Mouse (Mus musculus) midbrain, embryonic 10.5 days (tissue): Measurements from ENCODE around the gene Dnajc13. TPM values are rescaled to one million over a fixed set of nuclear protein-coding genes. Genes with fewer than 3 reads are reported as not detected.

Source experiments
- DNase-seq: peaks from one replicate; pipeline ENCODE4 v3.0.0-alpha.2; 2017; ENCODE audit warnings: low spot score
- H3K27ac ChIP-seq: fragments of 300-500 bp; sonication (generic); replicated peaks from 2 replicates; pipeline ENCODE4 v1.5.1; 2016; ENCODE audit warnings: mild to moderate bottlenecking
- H3K27me3 ChIP-seq: fragments of 300-500 bp; sonication (generic); 2 replicates; pipeline ENCODE4 v1.6.1; 2016; ENCODE audit warnings: low read depth, mild to moderate bottlenecking; ENCODE audit not compliant: poor library complexity, severe bottlenecking
- H3K36me3 ChIP-seq: fragments of 300-500 bp; sonication (generic); 2 replicates; pipeline ENCODE4 v1.6.1; 2016; ENCODE audit warnings: mild to moderate bottlenecking, moderate library complexity
- H3K4me1 ChIP-seq: fragments of 300-500 bp; sonication (generic); 2 replicates; pipeline ENCODE4 v1.6.1; 2016
- H3K4me3 ChIP-seq: fragments of 300-500 bp; sonication (generic); 2 replicates; pipeline ENCODE4 v1.5.1; 2016; ENCODE audit warnings: mild to moderate bottlenecking, moderate library complexity
- H3K9me3 ChIP-seq: fragments of 300-500 bp; sonication (generic); replicated peaks from 2 replicates; pipeline ENCODE4 v1.6.1; 2016; ENCODE audit warnings: mild to moderate bottlenecking
- WGBS: fragments of 180-500 bp; shearing (Covaris S2); methylation state at CpG from one replicate; pipeline ENCODE4 v1.1.7; 2016; 5-methylcytosine and 5-hydroxymethylcytosine counted together
- polyA plus RNA-seq: library from polyadenylated mRNA; unstranded; fragments of >200 nt; fragmentation: Nextera tagmentation; extraction: Ambion mirVana; gene quantifications from 2 replicates; pipeline ENCODE4 v1.2.1, GENCODE M21; 2016

Dnajc13 gene
- polyA plus RNA-seq, 1 experiment from 2014 or later, result 15.9 TPM

DNA sequence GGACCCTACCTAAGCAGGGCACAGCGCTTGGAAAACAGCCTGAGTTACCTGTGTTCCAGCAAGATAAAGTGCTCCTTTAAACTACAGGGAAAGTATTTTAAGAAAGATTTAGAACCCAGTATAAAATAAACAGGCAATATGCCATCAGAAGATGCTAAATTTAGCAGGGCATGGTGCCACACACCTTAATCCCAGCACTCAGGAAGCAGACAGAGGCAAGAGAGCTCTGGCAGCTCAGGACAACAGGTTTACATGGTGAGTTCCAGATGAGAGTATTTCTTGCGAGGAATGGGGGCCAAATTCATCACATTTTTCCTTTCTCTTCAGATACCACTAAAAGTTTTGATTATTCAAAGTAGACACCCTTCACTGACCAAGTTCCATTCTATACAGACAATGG, 68.8 kb downstream of the Dnajc13 start:
- DNase-seq, result no peak
- Histone ChIP-seq H3K9me3 (no peaks in the 10 kb centered on the region), H3K4me1 (peaks cover 5% of the 10 kb centered on the region; the same call in 1 of the 2 replicates), H3K27ac (no peak overlapping the region), H3K27me3 (no peaks in the 10 kb centered on the region), H3K4me3 (no peak overlapping the region), H3K36me3 (peaks cover 90% of the 10 kb centered on the region)
- WGBS, result 87% methylated on average over 2 of the region's 2 CpGs

DNA sequence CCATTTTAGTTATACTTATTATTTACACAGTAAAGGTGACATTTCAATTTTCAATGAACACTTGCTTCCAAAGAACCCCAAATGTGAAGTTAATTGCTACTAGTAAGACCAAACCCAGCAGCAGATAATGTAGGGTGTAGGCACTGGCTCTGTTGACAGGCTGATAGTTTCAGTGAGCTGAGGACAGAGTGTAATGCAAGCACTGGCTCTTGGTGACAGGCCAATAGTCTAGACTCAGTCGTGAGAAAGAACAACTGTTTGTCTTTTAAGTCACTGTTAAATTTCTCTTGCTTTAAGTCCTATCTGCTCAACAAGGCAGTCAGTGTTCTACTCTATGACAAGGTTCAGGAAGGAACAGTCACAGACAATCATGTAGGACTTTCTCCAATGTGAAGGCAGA, 69.4 kb downstream of the Dnajc13 start:
- Histone ChIP-seq H3K27ac (no peak overlapping the region), H3K27me3 (no peaks in the 10 kb centered on the region), H3K9me3 (no peaks in the 10 kb centered on the region), H3K4me3 (no peak overlapping the region), H3K4me1 (peaks cover 5% of the 10 kb centered on the region; the same call in 1 of the 2 replicates), H3K36me3 (peaks cover 91% of the 10 kb centered on the region)
- 89% methylated on average over 1 of the region's 1 CpGs for WGBS
- no peak for DNase-seq

DNA sequence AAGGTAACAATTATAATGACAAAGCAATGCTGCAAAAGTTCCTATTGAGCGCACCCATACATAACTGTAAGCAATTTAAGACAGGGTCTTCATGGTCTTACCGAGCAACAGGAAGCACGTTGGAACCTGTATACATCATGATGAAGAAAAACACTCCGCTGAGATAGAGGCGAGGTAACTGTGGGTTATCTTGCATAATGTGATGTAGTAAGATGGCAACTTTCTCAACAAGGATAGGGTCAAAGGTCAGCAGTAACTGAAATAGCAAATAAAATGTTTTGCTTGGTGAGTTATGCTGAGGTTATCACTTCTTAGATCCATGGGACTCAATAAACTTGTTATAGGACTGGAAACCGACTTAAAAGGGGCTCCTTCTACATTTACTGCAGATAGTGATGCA, 70.2 kb downstream of the Dnajc13 start:
- Histone ChIP-seq H3K9me3 (no peaks in the 10 kb centered on the region), H3K36me3 (peaks cover 88% of the 10 kb centered on the region), H3K4me3 (no peak overlapping the region), H3K27ac (no peak overlapping the region), H3K27me3 (no peaks in the 10 kb centered on the region), H3K4me1 (peaks cover 5% of the 10 kb centered on the region; the same call in 1 of the 2 replicates)
- no peak for DNase-seq
- WGBS, result 93% methylated on average over 6 of the region's 6 CpGs

DNA sequence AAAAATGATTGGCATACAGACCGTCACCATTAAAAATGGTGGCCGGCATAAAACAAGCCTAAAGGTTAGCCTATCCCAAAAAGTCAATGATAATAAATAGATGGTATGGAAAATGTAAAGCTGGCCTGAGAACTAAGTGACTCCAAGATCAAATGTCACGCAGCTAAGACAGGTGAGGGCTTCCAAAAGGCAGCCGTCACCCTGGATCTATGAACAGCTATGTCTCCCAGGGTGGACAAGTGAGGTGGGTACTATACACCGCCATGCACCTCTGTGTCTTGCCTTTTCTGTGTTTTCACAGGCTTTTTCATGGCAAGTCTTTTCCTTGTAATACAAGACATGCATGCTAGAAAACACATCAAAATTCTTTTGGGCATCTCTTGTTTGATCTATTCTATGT, 73.1 kb downstream of the Dnajc13 start:
- no peak overlapping the region for H3K27ac ChIP-seq
- peaks cover 84% of the 10 kb centered on the region for H3K36me3 ChIP-seq
- H3K9me3 ChIP-seq, result no peaks in the 10 kb centered on the region
- 96% methylated on average over 5 of the region's 5 CpGs for WGBS
- H3K4me1 ChIP-seq, result peaks cover 2% of the 10 kb centered on the region; the same call in 1 of the 2 replicates
- no peak for DNase-seq
- H3K27me3 ChIP-seq, result no peaks in the 10 kb centered on the region
- no peak overlapping the region for H3K4me3 ChIP-seq

DNA sequence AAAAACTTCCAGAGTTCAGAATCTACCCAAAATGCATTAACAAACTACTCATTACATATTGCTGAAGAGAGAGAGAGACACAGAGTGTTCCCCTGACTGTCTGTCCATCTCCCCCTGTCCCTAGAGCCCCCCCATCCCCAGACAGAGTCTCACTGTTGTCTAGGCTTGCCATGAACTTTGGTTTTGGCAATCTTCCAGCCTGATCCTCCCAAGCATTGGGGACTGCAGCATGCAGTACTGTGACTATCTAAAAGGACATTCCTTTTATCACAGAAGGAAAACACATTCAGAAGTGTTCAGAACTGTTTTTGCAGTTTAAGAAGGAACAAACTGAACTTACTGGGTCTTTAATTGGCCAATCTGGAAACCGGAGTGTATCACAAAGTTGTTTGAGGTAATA, 74.0 kb downstream of the Dnajc13 start:
- H3K4me3 ChIP-seq, result no peak overlapping the region
- peaks cover 82% of the 10 kb centered on the region for H3K36me3 ChIP-seq
- no peaks in the 10 kb centered on the region for H3K27me3 ChIP-seq
- WGBS, result 91% methylated on average over 1 of the region's 1 CpGs
- H3K27ac ChIP-seq, result no peak overlapping the region
- DNase-seq, result no peak
- H3K9me3 ChIP-seq, result no peaks in the 10 kb centered on the region
- H3K4me1 ChIP-seq, result no peaks in the 10 kb centered on the region

DNA sequence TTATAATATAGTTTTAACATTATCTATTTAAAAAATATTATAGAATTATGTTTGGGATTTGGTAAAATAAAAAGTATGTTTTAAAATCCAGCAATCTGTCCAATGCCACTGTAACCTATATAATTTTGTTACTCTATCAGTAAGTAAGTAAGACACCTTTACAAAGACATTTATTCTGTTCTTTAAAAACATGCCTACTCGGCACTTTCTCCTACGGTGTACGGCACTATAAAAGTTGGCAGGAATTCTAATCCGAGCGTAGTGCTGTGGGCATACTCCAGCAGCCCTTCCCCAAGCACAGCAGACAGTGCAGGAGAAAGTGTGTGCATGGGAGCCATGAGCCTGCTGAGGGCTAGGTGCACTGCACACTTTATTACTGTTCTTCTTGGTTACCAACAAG, 75.7 kb downstream of the Dnajc13 start:
- 97% methylated on average over 5 of the region's 5 CpGs for WGBS
- Histone ChIP-seq H3K9me3 (no peaks in the 10 kb centered on the region), H3K4me1 (peaks cover 7% of the 10 kb centered on the region; the same call in 1 of the 2 replicates), H3K36me3 (peaks cover 81% of the 10 kb centered on the region), H3K27me3 (no peaks in the 10 kb centered on the region), H3K4me3 (no peak overlapping the region), H3K27ac (no peak overlapping the region)
- DNase-seq, result no peak

DNA sequence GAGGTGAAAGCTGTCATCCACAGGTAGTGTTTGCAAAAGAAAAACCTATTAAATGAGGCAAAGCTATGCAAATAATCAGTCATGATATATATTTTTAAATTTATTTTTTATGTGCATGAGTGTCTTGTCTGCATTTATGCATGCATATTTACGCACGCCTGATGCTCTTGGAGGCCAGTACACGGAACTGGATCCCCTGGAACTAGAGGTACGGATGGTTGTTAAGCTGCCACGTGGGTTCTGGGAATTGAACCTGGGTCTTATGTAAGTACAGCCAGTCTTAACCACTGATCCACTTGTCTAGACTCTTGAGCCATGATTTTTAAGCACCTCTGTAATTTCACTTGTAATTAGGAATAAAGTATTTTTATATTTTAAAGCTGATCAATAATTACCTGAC, 79.5 kb downstream of the Dnajc13 start:
- no peaks in the 10 kb centered on the region for H3K27me3 ChIP-seq
- peaks cover 84% of the 10 kb centered on the region for H3K36me3 ChIP-seq
- H3K9me3 ChIP-seq, result no peaks in the 10 kb centered on the region
- no peak overlapping the region for H3K27ac ChIP-seq
- 91% methylated on average over 5 of the region's 5 CpGs for WGBS
- H3K4me3 ChIP-seq, result no peak overlapping the region
- peaks cover 7% of the 10 kb centered on the region; the same call in 1 of the 2 replicates for H3K4me1 ChIP-seq
- no peak for DNase-seq

DNA sequence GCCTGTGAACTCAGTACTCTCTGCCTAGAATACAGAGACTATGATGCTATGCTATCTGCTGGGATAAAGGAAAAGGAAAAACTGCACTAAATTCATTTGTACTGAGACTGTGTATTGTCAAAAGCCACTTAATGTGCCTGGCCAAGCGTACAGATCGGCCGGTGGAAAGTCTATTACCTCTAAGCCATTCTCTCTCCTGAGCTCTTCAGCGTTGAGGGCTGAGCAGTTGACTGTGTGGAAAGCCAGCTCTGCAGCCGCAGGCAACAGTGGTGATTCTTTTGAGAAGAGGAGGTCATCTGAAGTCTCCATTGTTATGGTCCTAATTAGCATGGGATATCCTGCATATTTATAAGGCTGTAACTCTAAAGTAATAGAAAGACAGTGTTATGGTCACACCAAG, 80.4 kb downstream of the Dnajc13 start:
- DNase-seq, result no peak
- WGBS, result 60% methylated on average over 5 of the region's 5 CpGs
- Histone ChIP-seq H3K4me1 (peaks cover 7% of the 10 kb centered on the region; the same call in 1 of the 2 replicates), H3K4me3 (no peak overlapping the region), H3K36me3 (peaks cover 87% of the 10 kb centered on the region), H3K27me3 (no peaks in the 10 kb centered on the region), H3K27ac (no peak overlapping the region), H3K9me3 (no peaks in the 10 kb centered on the region)

DNA sequence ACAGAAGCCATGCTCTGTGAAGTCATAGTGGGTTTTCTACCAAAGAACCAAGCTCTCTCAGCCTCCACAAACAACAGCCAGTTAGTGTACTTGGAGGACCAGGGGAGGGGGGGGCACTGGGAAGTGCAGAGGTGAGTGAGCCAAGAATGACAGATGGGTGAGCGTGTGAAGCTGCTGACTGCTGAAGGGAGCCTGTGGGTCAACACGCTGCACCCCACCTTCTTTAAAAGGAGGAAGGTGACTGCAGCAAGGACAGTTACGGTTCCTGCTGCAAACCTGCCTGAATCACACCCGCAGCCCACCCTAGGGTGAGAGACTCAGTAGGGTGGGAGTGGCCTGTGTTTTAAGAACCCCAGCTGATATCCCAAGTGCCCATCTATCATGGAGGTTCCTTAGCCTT, 81.1 kb downstream of the Dnajc13 start:
- Histone ChIP-seq H3K9me3 (no peaks in the 10 kb centered on the region), H3K27ac (no peak overlapping the region), H3K36me3 (peaks cover 89% of the 10 kb centered on the region), H3K4me3 (no peak overlapping the region), H3K4me1 (peaks cover 7% of the 10 kb centered on the region; the same call in 1 of the 2 replicates), H3K27me3 (no peaks in the 10 kb centered on the region)
- 96% methylated on average over 4 of the region's 4 CpGs for WGBS
- DNase-seq, result no peak

DNA sequence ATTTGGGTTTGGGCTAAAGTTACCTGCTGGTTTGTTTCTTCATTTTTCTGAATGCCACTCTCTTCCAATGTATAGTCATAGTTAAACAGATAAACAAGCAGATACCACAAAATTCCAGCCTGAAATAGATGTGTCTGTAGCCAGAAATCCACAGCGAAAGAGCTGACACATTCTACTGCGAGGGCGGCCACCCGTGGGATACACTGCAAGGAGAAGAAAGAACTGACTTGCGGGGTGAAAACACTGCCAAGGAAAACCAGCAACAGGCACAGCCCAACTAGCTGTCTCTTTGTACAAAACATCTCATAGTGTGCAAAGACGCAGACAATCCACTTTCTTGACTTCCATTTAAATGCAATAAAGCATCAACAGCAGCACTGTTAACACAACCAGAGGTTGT, 82.7 kb downstream of the Dnajc13 start:
- WGBS, result 96% methylated on average over 6 of the region's 6 CpGs

DNA sequence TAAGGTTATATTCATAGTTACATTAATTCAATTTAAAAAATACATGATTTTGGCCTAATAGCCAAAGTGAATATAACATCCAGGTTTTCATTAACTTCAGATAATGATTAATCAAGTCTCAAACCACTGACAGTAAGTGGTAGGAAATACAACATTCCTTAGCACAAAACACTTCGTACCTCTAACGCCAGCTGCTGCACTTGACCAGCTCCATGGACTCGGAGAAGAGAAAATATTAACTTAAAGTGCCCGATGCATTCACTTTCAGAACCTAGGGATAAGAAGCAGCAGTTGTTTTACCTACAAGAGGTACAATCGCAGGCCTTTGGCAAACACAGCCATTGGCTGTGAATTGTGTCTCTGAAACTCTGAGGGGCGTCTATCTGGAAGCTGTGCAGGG, 90.4 kb downstream of the Dnajc13 start:
- H3K36me3 ChIP-seq, result peaks cover 93% of the 10 kb centered on the region

More for the DNA sequence above, 82.7 kb downstream of the Dnajc13 start:
- Histone ChIP-seq H3K4me3 (no peak overlapping the region), H3K9me3 (no peaks in the 10 kb centered on the region), H3K4me1 (peaks cover 7% of the 10 kb centered on the region; the same call in 1 of the 2 replicates), H3K27me3 (no peaks in the 10 kb centered on the region), H3K27ac (no peak overlapping the region), H3K36me3 (peaks cover 90% of the 10 kb centered on the region)
- no peak for DNase-seq

DNA sequence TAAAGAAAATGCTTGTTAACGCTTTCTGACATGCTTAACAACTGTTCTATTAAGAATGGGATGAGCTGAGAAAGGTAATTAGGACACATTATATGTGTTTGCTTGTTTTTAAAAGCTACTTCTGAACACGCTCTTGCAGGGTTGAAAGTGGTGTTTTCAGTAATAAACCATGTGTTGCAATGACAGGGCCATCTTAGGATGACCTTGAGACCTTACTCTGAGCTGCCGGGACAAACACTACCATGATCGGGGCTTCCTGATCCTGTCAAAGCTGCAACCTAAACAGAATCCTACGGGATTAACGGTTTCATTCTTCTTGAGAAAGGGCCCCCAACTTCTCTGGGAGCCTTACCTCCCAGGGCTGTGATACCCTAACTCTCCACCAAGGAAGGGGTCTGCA, 91.1 kb downstream of the Dnajc13 start:
- Histone ChIP-seq H3K36me3 (peaks cover 93% of the 10 kb centered on the region), H3K27ac (no peak overlapping the region), H3K4me3 (no peak overlapping the region), H3K4me1 (no peaks in the 10 kb centered on the region), H3K9me3 (no peaks in the 10 kb centered on the region), H3K27me3 (no peaks in the 10 kb centered on the region)
- DNase-seq, result no peak
- 91% methylated on average over 6 of the region's 6 CpGs for WGBS

More for the DNA sequence above, 90.4 kb downstream of the Dnajc13 start:
- no peaks in the 10 kb centered on the region for H3K9me3 ChIP-seq
- no peak for DNase-seq
- H3K4me1 ChIP-seq, result no peaks in the 10 kb centered on the region
- H3K4me3 ChIP-seq, result no peak overlapping the region
- no peaks in the 10 kb centered on the region for H3K27me3 ChIP-seq
- H3K27ac ChIP-seq, result no peak overlapping the region
- 97% methylated on average over 6 of the region's 6 CpGs for WGBS

DNA sequence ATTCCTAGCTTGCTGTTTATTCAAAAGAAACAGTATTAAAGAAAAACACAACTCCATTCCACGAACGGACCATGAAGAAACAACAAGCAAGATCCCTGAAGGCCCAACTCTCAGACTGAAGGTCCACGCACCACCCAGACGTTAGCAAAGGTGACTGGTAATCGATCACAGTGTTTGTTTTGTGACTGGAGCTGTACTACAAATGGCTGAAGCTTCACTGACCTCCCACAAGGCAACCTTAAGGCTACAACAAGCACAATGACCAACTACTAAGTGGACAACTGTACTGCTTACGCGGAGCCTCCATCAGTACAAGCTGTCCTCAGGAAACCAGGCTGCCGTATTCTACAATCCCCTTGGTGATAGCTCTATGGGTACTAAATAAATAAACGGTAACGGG, 92.7 kb downstream of the Dnajc13 start:
- Histone ChIP-seq H3K27me3 (no peaks in the 10 kb centered on the region), H3K4me1 (no peaks in the 10 kb centered on the region), H3K27ac (no peak overlapping the region), H3K36me3 (peaks cover 93% of the 10 kb centered on the region), H3K4me3 (no peak overlapping the region), H3K9me3 (no peaks in the 10 kb centered on the region)
- 95% methylated on average over 10 of the region's 10 CpGs for WGBS
- no peak for DNase-seq

DNA sequence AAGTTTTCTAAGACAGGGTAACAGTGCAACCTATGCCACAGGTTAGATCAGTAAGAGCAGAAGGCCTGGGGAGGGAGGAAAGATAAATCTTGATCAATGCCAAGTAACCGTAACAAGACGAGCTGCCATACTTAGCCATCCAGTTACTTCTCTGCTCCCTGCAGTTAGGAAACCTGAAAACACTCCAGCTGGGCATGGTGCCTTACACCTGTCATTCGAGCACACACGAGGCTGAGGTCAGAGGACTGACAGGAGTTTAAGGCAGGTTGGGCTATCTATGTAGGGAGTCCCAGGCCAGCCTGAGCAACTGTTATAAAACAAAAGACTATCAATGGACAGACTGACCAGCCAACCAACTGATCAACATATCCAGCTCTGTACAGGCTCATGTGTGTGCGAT, 96.8 kb downstream of the Dnajc13 start:
- H3K36me3 ChIP-seq, result peaks cover 93% of the 10 kb centered on the region
- no peak for DNase-seq
- H3K9me3 ChIP-seq, result no peaks in the 10 kb centered on the region
- H3K4me3 ChIP-seq, result no peak overlapping the region
- WGBS, result 96% methylated on average over 5 of the region's 5 CpGs
- H3K27me3 ChIP-seq, result no peaks in the 10 kb centered on the region
- H3K27ac ChIP-seq, result no peak overlapping the region
- H3K4me1 ChIP-seq, result no peaks in the 10 kb centered on the region
